In the genomic region with DNA sequence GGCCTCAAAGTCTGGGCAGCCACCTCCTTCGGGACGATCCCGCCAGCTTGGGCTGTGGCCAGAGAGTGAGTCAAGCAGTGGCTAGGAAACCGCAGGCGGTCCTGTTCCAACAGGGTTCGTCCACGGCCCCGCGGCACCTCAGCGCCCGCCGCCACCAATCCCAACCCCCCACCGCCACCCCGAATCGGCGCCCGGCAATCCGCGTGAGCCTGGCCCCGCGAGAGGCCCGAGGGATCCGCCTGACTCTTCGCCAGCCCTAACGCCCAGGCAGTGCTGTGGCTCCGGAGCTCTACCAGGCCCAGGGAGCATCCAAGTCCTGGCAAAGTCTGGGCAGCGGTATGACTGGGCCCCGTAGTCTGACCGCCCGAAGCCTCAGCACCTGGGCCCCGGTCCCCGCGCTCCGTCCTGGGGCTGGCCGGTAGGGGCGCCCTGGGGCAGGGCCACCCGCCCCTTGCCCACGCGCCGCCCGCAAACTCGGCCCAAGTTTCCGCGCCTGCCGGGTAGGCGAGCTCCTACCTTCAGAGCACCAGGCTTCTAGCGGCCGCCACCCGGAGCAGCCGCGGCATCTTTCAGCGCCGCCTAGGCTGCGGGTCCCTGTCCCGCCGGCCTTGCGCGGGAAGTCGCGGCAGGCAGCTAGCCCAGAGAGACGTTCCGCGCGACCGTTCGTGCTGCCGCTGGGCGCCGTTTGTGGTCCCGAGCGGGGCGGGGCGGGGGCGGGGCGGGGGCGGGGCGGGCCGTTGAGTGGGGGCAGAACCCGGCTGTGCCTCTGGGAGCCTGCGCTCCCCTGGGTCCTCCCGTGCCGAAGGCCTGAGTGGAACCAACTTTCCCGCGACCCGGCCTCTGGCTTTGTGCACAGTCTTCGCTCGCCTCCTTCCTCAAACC, we compare ENCODE assay signal across 8 mouse cellular contexts. TPM values are rescaled to one million over a fixed set of nuclear protein-coding genes. Genes with fewer than 3 reads are reported as not detected.
DNase-seq lines count a peak whose midpoint lies in the region; ATAC-seq and TF ChIP-seq lines count a peak whose summit lies in the region.

TSS of gene 1700017B05Rik (minus strand) at position 700 of the 882 bp plus-strand sequence.

- TF ChIP-seq EP300 in ES-Bruce4 (IDR thresholded peaks at IDR 0.05; ENCODE audit: insufficient read depth, low read depth, low read length) = no peak
- 0 out of 2 replicates have a peak, but pooled peaks have one; percentile 2 for TF ChIP-seq EP300 in heart, postnatal 0 days (IDR thresholded peaks at IDR 0.05; ENCODE audit: low read depth)

- no peaks in the 10 kb centered on the region for H3K9me3 ChIP-seq in ES-Bruce4 (replicated peaks; ENCODE audit: control insufficient read depth, insufficient read depth, low read length, poor library complexity, severe bottlenecking)
- no peaks in the 10 kb centered on the region for H3K9me3 ChIP-seq in forebrain, embryonic 10.5 days
- no peaks in the 10 kb centered on the region for H3K9me3 ChIP-seq in heart, postnatal 0 days (replicated peaks; ENCODE audit: control insufficient read depth, low read length)
- H3K9me3 ChIP-seq in neural tube, embryonic 13.5 days = no peaks in the 10 kb centered on the region

- peaks cover 11% of the 10 kb centered on the region; the same call in 1 of the 2 replicates for H3K36me3 ChIP-seq in ES-Bruce4 (ENCODE audit: control insufficient read depth, insufficient read depth, low read length, poor library complexity, severe bottlenecking)
- peaks cover 18% of the 10 kb centered on the region for H3K36me3 ChIP-seq in forebrain, embryonic 10.5 days (replicated peaks)
- peaks cover 17% of the 10 kb centered on the region for H3K36me3 ChIP-seq in heart, postnatal 0 days (replicated peaks; ENCODE audit: control insufficient read depth, insufficient read depth, low read length)
- no peaks in the 10 kb centered on the region for H3K36me3 ChIP-seq in neural tube, embryonic 13.5 days
- H3K36me3 ChIP-seq in testis, adult 2 months (ENCODE audit: control insufficient read depth, insufficient read depth, low read length) = no peaks in the 10 kb centered on the region; the same call in 1 of the 2 replicates

- H3K27ac ChIP-seq in ES-Bruce4 (ENCODE audit: insufficient read depth, low read length) = no peak within 1 kb of the TSS
- peak within 1 kb of the TSS; percentile 93 for H3K27ac ChIP-seq in forebrain, embryonic 10.5 days
- H3K27ac ChIP-seq in heart, postnatal 0 days (ENCODE audit: low read depth) = peak within 1 kb of the TSS; percentile 80
- peak within 1 kb of the TSS; percentile 52; the same call in 1 of the 2 replicates for H3K27ac ChIP-seq in neural tube, embryonic 13.5 days (replicated peaks)
- H3K27ac ChIP-seq in testis, adult 2 months (ENCODE audit: control insufficient read depth, insufficient read depth, low read depth, low read length) = peak within 1 kb of the TSS; percentile 97

- DNase-seq in c-Kit-positive CD71-negative TER-119-negative erythroid progenitor cells, embryonic 14.5 days (ENCODE audit: low read depth) = peak; percentile 55
- DNase-seq in forebrain, embryonic 10.5 days (ENCODE audit: extremely low spot score, low spot score) = peak; percentile 78
- peak; percentile 46 for DNase-seq in heart, postnatal 0 days (ENCODE audit: low spot score)
- DNase-seq in kidney, postnatal 36 days = peak; percentile 64 to 87
- DNase-seq in lung, adult 18-20 months = peak; percentile 69 to 70

- peak; percentile 31 for TF ChIP-seq POLR2A in ES-Bruce4 (IDR thresholded peaks at IDR 0.05; ENCODE audit: insufficient read depth, low read length)
- peak; percentile 72 for TF ChIP-seq POLR2A in testis, adult 2 months (IDR thresholded peaks at IDR 0.05; ENCODE audit: control insufficient read depth, low read depth, low read length)

- H3K27me3 ChIP-seq in ES-Bruce4 (ENCODE audit: control insufficient read depth, insufficient read depth, low read length, poor library complexity, severe bottlenecking) = no peaks in the 10 kb centered on the region
- peaks cover 54% of the 10 kb centered on the region for H3K27me3 ChIP-seq in forebrain, embryonic 10.5 days (ENCODE audit: poor library complexity, severe bottlenecking)
- no peaks in the 10 kb centered on the region for H3K27me3 ChIP-seq in heart, postnatal 0 days (ENCODE audit: control insufficient read depth, insufficient read depth, low read length)
- H3K27me3 ChIP-seq in neural tube, embryonic 13.5 days = peaks cover 30% of the 10 kb centered on the region
- H3K27me3 ChIP-seq in testis, adult 2 months (ENCODE audit: control insufficient read depth, insufficient read depth, low read length) = no peaks in the 10 kb centered on the region

- WGBS in forebrain, embryonic 10.5 days = 0% methylated on average over 87 of the region's 87 CpGs
- under 1% methylated on average over 57 of the region's 87 CpGs for WGBS in heart, postnatal 0 days
- under 1% methylated on average over 75 of the region's 87 CpGs for WGBS in neural tube, embryonic 13.5 days

- peaks cover 5% of the 10 kb centered on the region for H3K4me1 ChIP-seq in ES-Bruce4 (ENCODE audit: control insufficient read depth, insufficient read depth, low read length)
- H3K4me1 ChIP-seq in forebrain, embryonic 10.5 days = peaks cover 67% of the 10 kb centered on the region
- H3K4me1 ChIP-seq in heart, postnatal 0 days (ENCODE audit: control insufficient read depth, insufficient read depth) = peaks cover 27% of the 10 kb centered on the region
- H3K4me1 ChIP-seq in neural tube, embryonic 13.5 days (replicated peaks) = peaks cover 22% of the 10 kb centered on the region
- peaks cover 6% of the 10 kb centered on the region for H3K4me1 ChIP-seq in testis, adult 2 months (ENCODE audit: control insufficient read depth, insufficient read depth, low read length)

- peak; percentile 80 for ATAC-seq in heart, postnatal 0 days (ENCODE audit: insufficient read depth, low read depth)
- peak; percentile 74 for ATAC-seq in neural tube, embryonic 13.5 days (ENCODE audit: low read depth)

- H3K9ac ChIP-seq in ES-Bruce4 (ENCODE audit: low read depth, poor library complexity, severe bottlenecking) = peak within 1 kb of the TSS; percentile 87
- peak within 1 kb of the TSS; percentile 70 for H3K9ac ChIP-seq in heart, postnatal 0 days (replicated peaks; ENCODE audit: low read depth, low read length)
- peak within 1 kb of the TSS; percentile 79 for H3K9ac ChIP-seq in neural tube, embryonic 13.5 days

- TF ChIP-seq CTCF in ES-Bruce4 (IDR thresholded peaks at IDR 0.05; ENCODE audit: low read depth, low read length) = peak; percentile 31
- peak; percentile 39; the same call in 1 of the 2 replicates for TF ChIP-seq CTCF in heart, postnatal 0 days (IDR thresholded peaks at IDR 0.05; ENCODE audit: low read depth)
- TF ChIP-seq CTCF in testis, adult 2 months (IDR thresholded peaks at IDR 0.05; ENCODE audit: control insufficient read depth, insufficient read depth, insufficient replicate concordance, low read depth, low read length) = peak; percentile 35

- H3K4me2 ChIP-seq in heart, postnatal 0 days (ENCODE audit: low read depth, low read length) = peak within 1 kb of the TSS; percentile 98
- H3K4me2 ChIP-seq in neural tube, embryonic 13.5 days = peak within 1 kb of the TSS; percentile 94

- peak within 1 kb of the TSS; percentile 88 for H3K4me3 ChIP-seq in ES-Bruce4 (ENCODE audit: low read depth, low read length)
- H3K4me3 ChIP-seq in forebrain, embryonic 10.5 days = peak within 1 kb of the TSS; percentile 92
- peak within 1 kb of the TSS; percentile 75 for H3K4me3 ChIP-seq in heart, postnatal 0 days (ENCODE audit: low read depth, low read length)
- H3K4me3 ChIP-seq in neural tube, embryonic 13.5 days = peak within 1 kb of the TSS; percentile 65
- peak within 1 kb of the TSS; percentile 92 for H3K4me3 ChIP-seq in testis, adult 2 months (ENCODE audit: control insufficient read depth, low read depth, low read length)

RNA-seq across cellular contexts. Expression of gene 1700017B05Rik, which starts in this region (rescaled TPM):
- polyA plus RNA-seq in ES-Bruce4 (2011; ENCODE audit: insufficient read depth, insufficient read length, low read depth, missing spikeins) = 45.4 and 48.0 TPM in 2 replicates
- 14.8 and 15.6 TPM in 2 replicates for polyA plus RNA-seq in forebrain, embryonic 10.5 days (2016; fragmentation: Nextera tagmentation; extraction: Ambion mirVana)
- 11.0 and 16.3 TPM in 2 replicates for total RNA-seq in heart, postnatal 0 days (2014; rRNA removed; ENCODE audit: low replicate concordance)
- polyA plus RNA-seq in heart, postnatal 0 days (2015; fragmentation: Nextera tagmentation; extraction: Ambion mirVana) = 5.6 and 6.2 TPM in 2 replicates
- 4.4 and 6.0 TPM in 2 replicates for polyA plus RNA-seq in neural tube, embryonic 13.5 days (2015; fragmentation: Nextera tagmentation; extraction: Ambion mirVana)
- 87.2 and 99.0 TPM in 2 replicates for polyA plus RNA-seq in testis, adult 2 months (2012; rRNA removed)
